Mouse (Mus musculus) heart, postnatal 25 days (tissue): ENCODE measurements around the gene Pstpip1. TPM values are rescaled to one million over a fixed set of nuclear protein-coding genes. Genes with fewer than 3 reads are reported as not detected.

Experiments
- DNase-seq: peaks from one replicate; pipeline ENCODE4 v3.0.0; 2022; ENCODE audit warnings: low spot score
- intact Hi-C: fragments of 180-260 bp; cut with DNase I; formaldehyde crosslinking; loops from one replicate; pipeline ENCODE4 v1.15.1; 2025
- total RNA-seq, 2 experiments: library from RNA; stranded (reverse); gene quantifications; 2 replicates each; pipeline ENCODE4 v1.2.3; 2021

Pstpip1 gene
- total RNA-seq: 1 to 10 TPM in 1 of 2 experiments, under 1 TPM in 1; 0.83 to 1.8 TPM

DNA sequence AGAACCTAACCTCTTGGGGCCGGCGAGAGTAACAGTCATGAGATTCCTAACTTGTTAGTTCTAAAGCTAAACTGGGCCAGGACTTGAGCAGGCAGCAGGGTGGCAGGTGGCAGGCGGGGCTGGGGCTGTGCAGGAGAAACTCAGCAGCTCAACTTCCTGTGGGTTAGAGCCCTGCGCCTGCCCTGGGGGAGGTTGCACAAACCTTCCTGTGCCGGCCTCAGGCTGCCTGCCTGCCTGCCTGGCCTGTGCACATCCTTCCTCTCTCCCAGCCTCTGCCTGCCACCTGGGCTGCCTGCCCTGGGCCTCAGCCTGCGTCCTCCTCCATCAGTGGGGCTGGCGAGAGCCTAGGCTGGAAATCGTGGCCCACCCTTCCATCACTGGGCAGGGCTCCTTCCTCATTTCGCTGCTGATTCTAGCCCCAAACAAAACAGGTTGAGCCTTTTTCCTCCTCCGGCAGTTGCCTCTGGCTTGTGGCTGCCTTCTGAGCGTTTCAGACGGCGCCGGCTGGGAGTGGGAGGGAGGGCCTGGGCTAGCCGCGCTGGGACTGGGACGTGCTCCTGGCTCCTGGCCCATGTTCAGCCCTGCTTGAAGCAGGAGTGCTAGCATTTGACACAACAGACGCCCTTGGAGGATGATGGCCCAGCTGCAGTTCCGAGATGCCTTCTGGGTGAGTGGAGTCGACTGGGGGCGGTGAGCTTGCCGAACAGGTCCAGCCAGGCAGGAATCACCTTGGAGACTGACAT lies at the start of gene Pstpip1:
TSS of gene Pstpip1 (plus strand) at position 185 of the 743 bp plus-strand sequence.
- intact Hi-C loops: no loop called here
- peak; percentile 63 for DNase-seq

DNA sequence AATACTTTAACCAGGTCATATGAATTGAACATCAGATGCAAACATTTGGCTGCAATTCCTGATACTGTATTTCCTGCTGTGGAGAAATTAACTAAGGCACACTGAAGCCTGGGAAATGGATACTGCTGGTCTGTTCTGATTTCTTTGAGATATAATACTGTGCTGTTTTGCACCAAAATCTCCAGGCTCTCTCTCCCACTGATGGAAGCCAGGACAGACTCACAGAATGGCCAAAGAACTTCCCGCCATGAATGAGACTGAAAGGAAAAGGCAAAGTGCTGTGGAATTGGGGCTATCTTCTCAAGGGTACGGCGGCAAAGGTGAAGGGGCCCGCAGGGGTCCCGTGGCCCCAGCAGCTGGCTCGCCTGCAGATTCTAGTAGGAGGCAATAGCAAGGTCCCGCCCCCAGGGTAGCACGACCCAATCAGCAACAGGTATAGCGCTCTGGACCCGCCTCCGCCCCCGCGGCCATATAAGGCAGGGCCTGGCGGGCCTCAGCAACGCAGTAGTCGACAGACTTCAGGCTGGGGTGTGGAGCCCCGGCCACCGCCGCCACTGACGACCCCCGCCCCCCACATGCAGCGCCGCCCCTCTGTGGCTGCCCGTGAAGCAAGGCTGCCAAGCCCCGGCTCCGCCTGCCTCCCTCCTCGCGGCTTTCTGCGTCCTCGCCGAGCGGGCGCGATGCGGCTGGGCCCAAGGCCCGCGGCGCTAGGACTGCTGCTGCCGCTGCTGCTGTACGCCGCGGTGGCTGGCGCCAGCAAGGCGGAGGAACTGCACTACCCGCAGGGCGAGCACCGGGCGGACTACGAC lies 48.2 kb upstream of the Pstpip1 start, which contains the start of gene Rcn2:
TSS of gene Rcn2 (plus strand) at position 474 of the 809 bp plus-strand sequence.
- peak; percentile 90 for DNase-seq
- intact Hi-C loops: loop anchor here (5.0 kb wide), 1 partner anchor 104 kb away; the partner anchor contains the start of gene Scaper

DNA sequence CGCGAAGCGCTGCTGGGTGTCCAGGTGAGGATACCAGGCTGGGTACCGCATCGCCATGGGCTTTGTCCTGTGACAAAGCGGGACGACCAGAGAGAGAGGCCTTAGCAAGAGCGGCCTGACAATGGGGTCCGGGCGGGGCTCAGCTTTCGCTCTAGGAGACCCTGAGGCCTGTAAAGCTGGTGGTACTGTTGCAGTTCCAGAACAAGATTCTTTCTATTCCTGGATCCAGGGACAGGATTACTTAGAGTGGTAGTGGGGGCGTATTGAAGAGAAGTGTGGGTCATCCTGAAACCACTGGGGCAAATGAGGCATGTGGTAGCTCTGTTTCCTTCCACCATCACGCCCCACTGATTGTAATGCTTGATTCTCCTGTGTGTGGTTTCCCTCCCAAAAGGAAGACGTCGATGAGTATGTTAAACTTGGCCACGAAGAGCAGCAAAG lies 47.6 kb upstream of the Pstpip1 start:
- intact Hi-C loops: loop anchor here (5.0 kb wide), 1 partner anchor 105 kb away; the partner anchor contains the start of gene Scaper
- no peak for DNase-seq

DNA sequence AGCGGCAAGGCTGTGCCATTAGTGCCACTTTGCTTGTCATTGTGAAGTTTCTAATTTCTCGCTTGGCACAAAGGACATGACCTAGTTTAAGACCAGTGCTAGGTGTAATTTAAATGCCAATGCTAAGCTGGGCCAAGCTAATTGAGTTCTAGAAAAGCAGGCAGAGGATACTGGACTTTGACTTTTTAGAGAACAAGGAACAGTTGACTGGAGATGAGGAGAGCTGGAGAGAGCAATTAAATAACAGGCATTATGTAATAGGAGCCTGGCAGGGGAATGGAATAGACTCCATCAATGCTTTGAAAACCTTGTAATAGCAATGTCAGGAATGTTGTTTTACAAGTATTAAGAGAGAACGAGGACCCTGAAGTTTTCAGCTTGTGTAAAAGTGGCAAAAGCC lies 36.0 kb upstream of the Pstpip1 start:
- intact Hi-C loops: no loop called here
- no peak for DNase-seq

DNA sequence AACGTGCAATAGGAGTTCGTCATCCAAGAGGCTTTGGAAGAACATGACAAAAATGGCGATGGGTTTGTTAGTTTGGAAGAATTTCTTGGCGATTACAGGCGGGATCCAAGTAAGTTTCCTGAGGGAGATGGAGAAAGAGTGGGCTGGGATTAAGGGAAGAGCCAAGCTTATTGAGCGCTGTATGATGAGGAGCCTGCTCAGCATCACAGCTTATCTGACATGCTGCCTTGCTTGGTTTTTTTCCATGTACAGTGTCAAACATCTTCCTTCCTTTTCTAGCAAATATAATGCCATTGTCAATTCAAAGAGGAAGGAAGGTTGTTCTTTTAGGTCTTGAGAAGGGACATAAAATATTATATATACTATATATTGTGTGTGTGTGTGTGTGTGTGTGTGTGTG lies 33.6 kb upstream of the Pstpip1 start:
- intact Hi-C loops: no loop called here
- DNase-seq: no peak

DNA sequence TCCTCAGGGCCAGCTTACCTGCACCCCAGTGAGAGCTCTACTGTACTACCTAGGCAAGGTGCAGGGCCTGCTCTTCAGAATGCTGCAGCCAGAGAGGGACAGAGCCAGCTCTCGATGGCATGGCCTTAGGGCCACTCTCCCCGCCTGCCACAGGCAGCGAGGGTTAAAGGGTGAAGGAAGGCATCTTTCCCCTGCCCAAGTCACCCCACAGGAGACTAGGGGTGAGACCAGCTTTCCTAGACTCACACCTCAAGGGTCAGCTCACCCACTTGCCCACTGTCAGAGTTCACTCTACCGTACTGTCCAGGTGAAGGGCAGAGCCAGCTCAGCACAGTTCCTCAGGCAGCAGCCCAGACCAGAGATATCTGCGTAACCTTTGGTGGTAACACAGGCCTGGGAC lies 27.4 kb upstream of the Pstpip1 start:
- no peak for DNase-seq
- intact Hi-C loops: no loop called here

DNA sequence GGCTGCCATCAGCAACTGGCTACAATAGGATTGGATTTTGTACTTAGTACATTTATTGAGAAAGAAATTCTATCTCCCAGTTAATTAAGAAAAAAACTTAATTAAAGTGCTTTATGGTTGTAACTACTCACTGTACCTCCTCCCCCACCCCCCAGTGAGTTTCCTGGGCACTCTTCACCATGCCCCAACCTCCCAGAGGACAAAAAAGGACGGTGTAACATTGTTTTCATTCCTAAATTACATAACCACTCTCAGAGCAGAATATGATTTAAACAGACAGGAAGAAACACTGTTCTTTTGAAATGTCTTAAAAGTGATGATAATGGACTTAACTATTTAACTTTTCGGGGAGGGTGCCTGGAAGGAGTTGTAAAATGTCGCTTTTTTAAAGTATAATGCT lies 24.8 kb upstream of the Pstpip1 start:
- DNase-seq: no peak
- intact Hi-C loops: no loop called here

DNA sequence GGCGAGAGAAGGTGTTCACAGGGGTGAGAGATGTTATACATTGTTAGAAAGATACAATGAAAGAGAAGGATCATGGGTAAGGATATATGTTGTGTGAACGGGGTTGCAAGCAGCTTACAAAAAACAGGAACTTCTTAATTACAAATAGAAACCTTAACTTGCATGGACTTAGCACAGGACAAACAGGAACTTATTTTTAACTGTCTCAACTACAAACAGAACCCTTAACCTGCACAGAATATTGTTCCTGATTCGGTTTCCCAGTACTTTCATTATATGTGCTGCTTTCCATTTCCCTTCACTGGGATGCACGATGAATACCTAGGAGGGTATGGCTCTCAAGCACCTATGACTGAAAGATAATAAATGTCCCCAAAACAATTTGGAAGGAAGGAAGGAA lies 21.8 kb upstream of the Pstpip1 start:
- no peak for DNase-seq
- intact Hi-C loops: no loop called here

DNA sequence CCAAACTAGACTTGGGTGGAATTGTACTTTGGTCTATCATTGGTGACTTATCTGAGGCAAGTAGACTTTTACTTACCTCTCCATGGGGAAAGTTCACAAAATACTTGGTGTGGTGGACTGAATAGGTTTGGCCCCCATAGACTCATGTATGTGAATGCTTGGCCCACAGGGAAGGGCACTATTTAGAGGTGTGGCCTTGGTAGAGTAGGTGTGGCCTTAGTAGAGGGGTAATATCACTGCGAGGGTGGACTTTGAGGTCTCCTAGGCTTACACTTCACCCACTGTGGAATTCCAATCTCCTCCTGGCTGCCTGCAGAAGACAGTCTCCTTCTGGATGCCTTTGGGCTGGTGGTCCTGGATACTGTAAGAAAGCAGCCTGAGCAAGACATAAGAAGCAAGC lies 21.1 kb upstream of the Pstpip1 start:
- no peak for DNase-seq
- intact Hi-C loops: no loop called here

DNA sequence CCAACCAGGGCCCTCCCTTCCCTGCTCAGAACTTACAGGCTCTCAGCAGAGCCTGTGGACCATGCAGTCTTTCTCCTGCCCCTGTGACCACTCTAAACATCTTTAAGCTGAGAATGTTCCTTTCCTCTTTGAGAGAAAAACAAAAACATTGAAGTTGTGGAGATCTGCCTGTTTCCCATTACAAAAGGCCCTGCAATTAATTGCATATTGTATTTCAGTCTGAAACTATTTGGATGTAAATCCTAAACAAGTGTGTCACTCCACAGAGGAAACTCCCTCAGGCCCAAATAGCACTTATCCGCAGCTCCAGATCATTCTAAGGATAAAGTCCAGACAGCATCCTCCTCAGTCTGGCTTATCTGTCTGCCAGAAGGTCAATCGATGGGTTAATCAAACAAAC lies 16.9 kb upstream of the Pstpip1 start:
- intact Hi-C loops: no loop called here
- DNase-seq: no peak

DNA sequence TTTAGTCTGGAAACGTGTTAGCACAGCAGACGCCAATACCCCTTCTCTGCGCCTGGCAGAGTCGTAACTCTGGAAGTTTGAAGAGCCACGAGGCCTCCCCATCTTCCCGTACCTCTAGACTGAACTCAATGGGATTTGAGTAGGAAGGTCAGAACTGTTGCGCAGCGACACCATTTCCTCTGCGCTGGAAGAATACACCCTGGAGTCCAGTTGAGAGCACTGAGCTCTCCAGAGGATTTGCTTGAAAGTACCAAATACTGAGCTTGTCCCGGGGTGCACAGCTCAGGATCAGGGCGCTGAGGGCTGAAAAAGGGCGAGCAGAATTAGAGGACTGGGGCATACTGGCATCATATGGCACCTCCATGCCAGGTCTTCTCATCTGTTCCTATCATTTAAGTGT lies 14.9 kb upstream of the Pstpip1 start:
- DNase-seq: no peak
- intact Hi-C loops: loop anchor here (2.0 kb wide), 1 partner anchor 44 kb away; no protein-coding TSS in a partner anchor

DNA sequence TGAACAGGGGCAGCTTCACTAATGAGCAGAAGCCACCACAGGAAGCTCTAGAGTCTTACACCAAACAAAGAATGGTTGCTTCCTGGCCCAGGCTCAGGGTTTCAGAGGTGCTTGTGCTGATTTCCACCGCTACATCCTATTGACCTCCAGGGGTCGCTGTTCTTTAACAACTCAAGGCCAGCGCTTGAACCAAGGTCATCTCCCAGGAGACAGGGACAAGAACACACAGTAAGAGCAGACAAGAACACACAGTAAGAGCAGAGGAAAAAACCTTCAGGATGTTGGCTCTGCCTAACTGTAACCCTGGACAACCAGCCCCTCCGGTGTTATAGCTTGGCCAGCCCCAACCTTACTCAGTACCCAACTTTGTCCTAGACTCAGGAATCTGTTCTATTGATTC lies 14.5 kb upstream of the Pstpip1 start:
- intact Hi-C loops: loop anchor here (2.0 kb wide), 1 partner anchor 44 kb away; no protein-coding TSS in a partner anchor
- peak; percentile 53 for DNase-seq

DNA sequence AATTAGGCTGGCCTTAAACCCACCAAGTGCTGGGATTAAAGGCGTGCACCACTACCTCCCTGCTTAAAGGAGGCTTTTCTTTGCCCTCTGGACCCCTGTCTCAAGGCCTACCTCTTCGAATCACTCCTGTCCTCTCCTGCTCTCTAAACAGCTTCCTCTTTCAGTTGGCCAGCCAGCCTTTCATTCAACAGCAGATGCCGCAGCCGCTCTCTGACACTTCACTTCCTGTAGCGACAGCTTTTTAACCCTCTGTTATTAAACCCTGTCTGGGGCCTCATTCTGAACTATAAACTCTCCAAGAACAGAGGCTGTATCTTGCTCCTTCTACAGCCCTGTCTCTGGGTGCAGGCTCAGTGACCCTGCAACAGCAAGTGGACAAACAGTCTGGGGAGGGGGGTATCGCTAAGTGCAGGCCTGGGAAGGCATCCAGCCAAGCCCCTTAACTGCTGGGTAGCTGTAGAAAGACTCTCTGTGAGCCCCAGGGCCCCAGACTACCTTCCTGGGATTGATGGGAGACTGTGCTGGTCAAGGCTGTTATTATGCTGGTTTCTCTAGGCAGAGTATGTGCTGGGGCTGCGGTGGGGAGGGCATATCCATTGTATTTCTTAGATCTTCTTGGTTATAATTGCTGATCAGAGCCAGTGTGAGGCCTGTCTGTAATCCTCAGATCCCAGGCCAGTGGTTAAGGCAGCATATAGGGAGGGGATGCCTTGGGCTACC lies 13.7 kb upstream of the Pstpip1 start:
- intact Hi-C loops: loop anchor here (2.0 kb wide), 1 partner anchor 43 kb away; no protein-coding TSS in a partner anchor

DNA sequence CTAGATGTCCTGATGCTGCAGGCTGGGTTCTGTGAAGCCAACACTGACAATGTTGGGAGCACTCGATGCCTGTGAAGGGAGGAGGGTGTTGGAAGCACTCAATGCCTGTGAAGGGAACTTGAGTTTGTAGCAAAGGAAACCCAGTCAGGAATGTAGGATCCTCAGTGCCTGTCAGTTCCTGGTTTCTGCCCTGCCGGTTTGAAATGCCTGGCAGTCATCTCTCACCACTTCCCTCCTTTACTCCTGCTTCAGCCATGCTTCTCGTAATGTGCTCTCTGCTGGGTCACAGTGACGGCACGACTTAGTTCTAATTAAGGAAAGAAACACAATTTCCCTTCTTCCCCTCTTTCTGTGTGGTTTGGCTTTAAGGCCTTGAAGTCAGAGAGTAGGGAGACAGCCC lies 10.2 kb upstream of the Pstpip1 start:
- intact Hi-C loops: no loop called here
- DNase-seq: no peak

More for the DNA sequence above, 13.7 kb upstream of the Pstpip1 start:
- no peak for DNase-seq

DNA sequence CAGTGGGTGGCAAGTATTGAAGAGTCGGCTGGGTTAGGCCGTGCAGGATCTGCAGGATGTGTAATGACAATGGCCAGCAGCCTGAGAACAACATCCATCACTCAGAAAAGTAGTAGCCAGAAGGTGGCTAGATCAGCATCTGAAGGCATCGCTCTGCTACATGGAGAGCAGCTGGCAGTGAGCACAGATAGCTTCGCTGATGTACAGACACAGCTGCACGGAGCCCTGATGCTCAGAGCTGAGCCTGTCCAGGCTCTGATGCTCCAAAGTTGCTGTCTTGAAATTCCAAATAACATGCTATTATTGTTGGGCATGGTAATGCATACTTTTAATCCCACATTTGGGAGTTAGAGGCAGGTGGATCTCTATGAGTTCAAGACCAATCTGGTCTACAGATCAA lies 3.2 kb upstream of the Pstpip1 start:
- intact Hi-C loops: no loop called here
- no peak for DNase-seq

DNA sequence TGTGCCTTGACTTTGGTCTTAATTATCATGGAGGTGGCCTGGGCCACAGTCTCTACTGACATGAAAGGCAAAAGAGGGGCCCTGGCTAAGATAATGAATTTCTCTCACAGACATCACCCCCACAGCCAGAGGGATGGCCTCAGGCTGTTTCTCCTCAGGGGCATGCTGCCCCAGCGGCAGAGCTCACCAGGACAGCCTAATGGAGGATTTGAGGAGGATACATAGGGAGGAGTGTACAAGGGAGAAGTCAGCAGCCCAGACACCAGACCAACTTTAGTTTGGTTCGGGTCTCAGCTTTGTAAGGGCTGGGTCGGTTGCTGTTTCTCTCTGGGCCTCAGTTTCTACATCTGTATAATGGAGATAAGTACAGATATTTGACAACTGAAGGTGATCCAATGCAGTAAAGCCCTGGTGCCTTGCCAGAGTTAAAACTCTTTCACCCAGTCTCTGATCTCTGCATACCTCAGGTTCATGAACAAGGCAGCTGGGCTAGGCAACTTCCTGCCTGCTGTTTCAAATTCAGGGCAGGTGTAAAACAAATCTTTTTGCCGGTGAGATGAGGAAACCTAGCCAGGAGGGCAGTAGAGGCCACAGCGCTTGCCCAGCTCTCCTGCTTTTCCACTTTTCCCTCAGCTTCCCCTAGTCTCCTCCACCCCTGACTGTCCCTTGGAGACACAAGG lies 924 bp downstream of the Pstpip1 start:
- intact Hi-C loops: no loop called here
- no peak for DNase-seq

DNA sequence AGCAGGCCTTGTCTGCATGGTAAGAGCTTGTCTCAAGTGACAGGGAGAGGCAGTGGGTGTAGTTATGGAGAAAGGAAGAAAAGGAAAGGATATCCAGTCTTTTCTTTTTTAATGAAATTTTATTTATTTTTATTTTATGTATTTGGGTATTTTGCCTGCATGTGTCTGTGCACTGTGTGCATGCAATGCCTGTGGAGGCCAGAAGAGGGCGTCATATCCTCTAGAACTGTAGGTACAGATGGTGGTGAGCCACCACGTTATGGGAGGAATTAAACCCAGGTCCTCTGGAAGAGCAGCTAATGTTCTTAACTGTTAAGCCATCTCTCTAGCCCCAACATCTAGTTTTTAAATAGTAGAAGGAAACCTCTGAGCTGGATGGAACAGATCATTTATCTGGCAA lies 2.3 kb downstream of the Pstpip1 start:
- DNase-seq: no peak
- intact Hi-C loops: no loop called here

DNA sequence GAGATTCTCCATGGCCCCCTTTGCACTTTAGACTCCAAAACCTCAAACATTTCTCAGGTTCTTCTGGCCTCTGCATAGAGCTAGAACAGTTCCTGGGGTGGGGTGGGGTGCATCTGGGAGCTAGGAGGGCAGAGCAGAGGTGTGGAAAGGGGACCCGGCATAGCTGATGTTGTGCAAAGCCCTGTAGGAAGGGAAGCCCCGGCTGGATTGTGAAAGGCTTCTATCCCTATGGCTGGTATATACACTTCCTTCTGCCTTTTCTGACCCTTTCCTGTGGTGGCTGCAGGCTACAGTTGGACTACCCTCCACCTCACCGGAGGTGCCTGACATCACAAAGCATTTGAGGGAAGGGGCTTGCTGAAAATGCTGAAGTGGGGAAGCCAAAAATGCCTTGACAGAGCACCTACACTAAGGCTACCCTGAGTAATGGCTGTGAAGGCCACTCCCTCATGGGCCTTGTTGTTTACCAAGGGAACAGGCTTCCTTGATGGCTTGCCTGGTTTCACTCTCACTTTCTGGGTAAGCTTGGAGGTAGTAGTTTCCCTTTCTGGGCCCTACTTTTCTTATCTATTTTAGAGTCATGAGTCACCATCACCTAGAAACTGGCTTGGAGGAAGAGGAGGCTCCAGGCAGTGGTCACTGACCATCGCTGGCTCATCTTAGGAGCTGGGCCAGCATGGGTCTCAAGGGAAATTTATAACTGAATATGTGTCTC lies 8.0 kb downstream of the Pstpip1 start:
- no peak for DNase-seq
- intact Hi-C loops: no loop called here

DNA sequence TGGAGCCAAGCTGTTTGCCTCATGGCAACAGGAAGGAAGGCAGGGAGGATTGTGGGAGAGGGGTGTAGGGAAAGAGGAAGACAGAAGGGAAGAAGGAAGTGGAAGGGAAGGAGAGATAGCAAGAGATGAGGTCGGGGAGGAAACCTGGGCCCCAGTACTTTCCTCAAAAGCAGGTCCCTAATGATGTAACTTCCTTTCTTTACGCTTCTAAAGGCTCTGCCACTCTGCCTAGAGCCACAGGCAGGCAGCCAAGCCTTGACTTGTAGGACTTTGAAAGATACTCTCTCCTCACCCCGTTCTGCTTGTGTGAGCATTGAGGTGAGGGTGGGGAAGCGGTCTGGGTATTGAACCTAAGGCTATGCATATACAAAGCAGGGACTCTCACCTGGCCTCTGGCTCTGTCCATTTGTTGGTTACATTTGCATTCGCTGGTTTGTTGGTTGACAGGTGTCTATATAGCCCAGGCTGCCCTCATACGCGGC lies 10.3 kb downstream of the Pstpip1 start:
- DNase-seq: no peak
- intact Hi-C loops: no loop called here
